Mouse (Mus musculus): ENCODE data around the gene Gzmm.

The Gzmm gene

GRCm38 (mm10) chr10:79704065-79704969 lies 15.5 kb downstream of the Gzmm start, which contains the start of gene Bsg:
Gene Bsg (plus strand): TSS chr10:79704491.
- DNase-seq, result peak; percentile 99

GRCm38 (mm10) chr10:79704970-79705360 lies 16.1 kb downstream of the Gzmm start:
- no peak for DNase-seq

- DNase-seq, result no peak
These were observed 17.1 kb downstream of the Gzmm start for GRCm38 (mm10) chr10:79705951-79706350.

- DNase-seq, result no peak
These were observed 17.7 kb downstream of the Gzmm start for GRCm38 (mm10) chr10:79706406-79707094.

- peak; percentile 70 for DNase-seq
These were observed 18.3 kb downstream of the Gzmm start for GRCm38 (mm10) chr10:79707162-79707561.

GRCm38 (mm10) chr10:79707759-79708158 lies 18.9 kb downstream of the Gzmm start:
- DNase-seq, result no peak

- no peak for DNase-seq
These were observed 19.8 kb downstream of the Gzmm start for GRCm38 (mm10) chr10:79708668-79709067.

- DNase-seq, result no peak
These were observed 20.5 kb downstream of the Gzmm start for GRCm38 (mm10) chr10:79709307-79709706.

GRCm38 (mm10) chr10:79712029-79712428 lies 23.2 kb downstream of the Gzmm start:
- DNase-seq, result no peak

GRCm38 (mm10) chr10:79712499-79713126 lies 23.8 kb downstream of the Gzmm start:
- peak; percentile 83 for DNase-seq

GRCm38 (mm10) chr10:79713163-79713562 lies 24.3 kb downstream of the Gzmm start:
- DNase-seq, result no peak

GRCm38 (mm10) chr10:79714996-79715395 lies 26.2 kb downstream of the Gzmm start:
- no peak for DNase-seq

GRCm38 (mm10) chr10:79716254-79716987 lies 27.6 kb downstream of the Gzmm start, which contains the start of gene Hcn2:
Gene Hcn2 (plus strand): TSS chr10:79716634.
- DNase-seq, result peak; percentile 67

GRCm38 (mm10) chr10:79716988-79717355 lies 28.2 kb downstream of the Gzmm start:
- DNase-seq, result peak; percentile 71

- peak; percentile 52 for DNase-seq
These were observed 29.0 kb downstream of the Gzmm start for GRCm38 (mm10) chr10:79717640-79718357.

- DNase-seq, result no peak
These were observed 32.3 kb downstream of the Gzmm start for GRCm38 (mm10) chr10:79721089-79721488.

GRCm38 (mm10) chr10:79723047-79723446 lies 34.2 kb downstream of the Gzmm start:
- no peak for DNase-seq

GRCm38 (mm10) chr10:79723692-79724091 lies 34.9 kb downstream of the Gzmm start:
- no peak for DNase-seq

GRCm38 (mm10) chr10:79726090-79726489 lies 37.3 kb downstream of the Gzmm start:
- DNase-seq, result no peak

GRCm38 (mm10) chr10:79728323-79729249 lies 39.8 kb downstream of the Gzmm start:
- no peak for DNase-seq

All from cerebellum, adult 8-10 months (tissue).